Mouse (Mus musculus): ENCODE measurements at regions not wholly inside any gene's neighbourhood (a gene's known extent, or its start where the extent isn't known, plus 50 kb on each side); places are given as distances from the start of the nearest gene placed in this dataset.
"Not testable (repeated sequence)": the region's sequence is repeated elsewhere in the genome, so short reads cannot be mapped to it uniquely, and the experiment has no call there.

DNA sequence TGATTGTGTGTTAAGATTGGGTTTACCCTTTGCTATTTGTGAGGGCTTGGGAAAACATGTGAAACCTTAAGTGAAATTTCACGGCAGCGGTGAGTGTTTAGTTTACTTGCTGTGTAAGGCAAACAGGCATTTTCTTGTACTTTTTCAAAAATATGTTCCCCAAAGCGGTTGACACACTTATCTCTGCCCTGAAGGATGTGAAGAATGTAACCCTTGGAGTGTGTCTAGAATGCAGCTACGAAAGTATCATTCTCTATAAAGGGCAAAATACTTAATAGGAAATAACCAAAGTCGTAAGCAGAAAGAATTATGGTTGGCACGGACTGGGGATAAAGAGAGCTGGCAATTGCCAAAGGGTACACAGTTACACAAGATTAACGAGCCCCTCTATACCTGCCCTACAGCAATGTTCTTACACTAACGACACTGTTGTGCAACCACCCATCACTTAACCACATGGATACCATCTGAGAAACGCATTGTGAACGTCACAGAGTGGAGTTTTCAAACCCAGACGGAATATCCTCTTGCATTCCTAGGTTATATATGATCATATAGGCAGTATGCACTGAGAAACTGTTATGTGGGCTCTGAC is 162.3 kb upstream of the 2610301B20Rik start:
- H3K9ac ChIP-seq (replicated peaks) = no peak overlapping the region
- 55% methylated on average over 11 of the region's 11 CpGs for WGBS
- no peak overlapping the region for H3K4me2 ChIP-seq
- H3K4me3 ChIP-seq (replicated peaks) = no peak overlapping the region
- ATAC-seq (ENCODE audit: low FRiP score) = no peak
- no peak overlapping the region for H3K27ac ChIP-seq (replicated peaks)
- H3K27me3 ChIP-seq (replicated peaks) = no peaks in the 10 kb centered on the region
- H3K9me3 ChIP-seq (replicated peaks) = no peaks in the 10 kb centered on the region
- no peaks in the 10 kb centered on the region for H3K4me1 ChIP-seq
- H3K36me3 ChIP-seq = no peaks in the 10 kb centered on the region

DNA sequence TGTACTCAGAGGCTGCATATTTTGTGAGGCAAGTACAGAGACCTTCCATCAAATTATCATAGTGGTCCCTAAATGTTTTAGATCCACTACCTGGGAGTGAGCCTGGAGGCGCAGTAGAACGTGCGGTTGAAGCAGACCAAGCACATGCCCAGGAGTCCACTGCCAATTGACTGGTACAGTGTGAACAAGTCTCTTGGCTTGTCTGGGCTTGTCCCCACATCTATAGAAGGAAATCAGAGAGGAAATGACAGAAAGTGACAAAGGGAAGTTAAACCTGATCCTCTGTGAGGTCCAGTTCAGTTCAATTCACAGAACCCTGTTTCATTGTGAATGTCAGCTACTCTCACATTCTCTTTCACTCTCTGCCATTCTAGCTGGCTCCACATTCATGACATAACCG is 151.0 kb upstream of the 2610301B20Rik start:
- WGBS = 86% methylated on average over 4 of the region's 4 CpGs
- H3K4me3 ChIP-seq (replicated peaks) = no peak overlapping the region
- no peak overlapping the region for H3K9ac ChIP-seq (replicated peaks)
- no peak overlapping the region for H3K27ac ChIP-seq (replicated peaks)
- no peaks in the 10 kb centered on the region for H3K27me3 ChIP-seq (replicated peaks)
- ATAC-seq (ENCODE audit: low FRiP score) = no peak
- H3K9me3 ChIP-seq (replicated peaks) = no peaks in the 10 kb centered on the region
- H3K36me3 ChIP-seq = no peaks in the 10 kb centered on the region
- no peaks in the 10 kb centered on the region for H3K4me1 ChIP-seq
- no peak overlapping the region for H3K4me2 ChIP-seq

DNA sequence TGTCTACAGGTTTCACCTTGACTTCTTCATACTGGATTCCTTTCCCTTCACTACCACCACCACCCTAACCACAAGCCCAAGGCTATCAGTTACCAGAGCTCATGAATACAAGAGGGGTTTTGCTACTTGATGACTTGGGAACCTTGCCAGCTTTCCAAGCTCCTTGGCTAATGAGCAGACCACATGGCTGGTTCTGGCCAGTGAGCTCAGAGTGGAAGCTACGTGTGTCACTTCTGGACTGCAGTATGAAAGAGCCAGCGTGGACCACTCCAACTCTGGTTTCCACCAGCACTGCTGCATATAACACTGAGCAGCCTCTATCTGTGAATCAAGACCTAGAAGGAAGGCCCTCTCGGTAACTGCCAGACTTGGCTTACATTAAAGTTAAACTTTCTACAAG is 146.4 kb upstream of the 2610301B20Rik start:
- WGBS = 83% methylated on average over 3 of the region's 3 CpGs
- H3K27ac ChIP-seq (replicated peaks) = no peak overlapping the region
- no peak for ATAC-seq (ENCODE audit: low FRiP score)
- H3K27me3 ChIP-seq (replicated peaks) = no peaks in the 10 kb centered on the region
- no peaks in the 10 kb centered on the region for H3K4me1 ChIP-seq
- no peak overlapping the region for H3K4me3 ChIP-seq (replicated peaks)
- no peak overlapping the region for H3K9ac ChIP-seq (replicated peaks)
- no peaks in the 10 kb centered on the region for H3K36me3 ChIP-seq
- H3K9me3 ChIP-seq (replicated peaks) = no peaks in the 10 kb centered on the region
- no peak overlapping the region for H3K4me2 ChIP-seq

DNA sequence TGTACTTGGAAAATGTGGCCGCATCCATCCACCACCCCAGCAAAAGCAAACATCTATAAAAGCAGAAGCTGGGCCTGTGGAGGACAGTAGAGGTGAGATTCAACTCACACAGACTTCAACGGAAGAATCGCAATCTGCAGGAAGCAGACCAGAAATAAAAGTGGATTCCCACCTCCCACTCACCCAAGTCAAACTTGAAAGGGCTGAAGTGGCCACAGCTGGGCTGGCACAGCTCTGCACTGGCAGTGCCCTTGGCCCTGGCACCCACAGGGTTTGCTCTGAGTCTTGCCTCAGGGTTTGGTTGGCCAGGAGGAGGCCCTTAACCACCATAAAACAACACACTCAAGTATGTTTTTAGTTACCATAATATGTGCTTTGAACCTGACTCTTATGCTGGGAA is 129.1 kb upstream of the 2610301B20Rik start:
- ATAC-seq (ENCODE audit: low FRiP score) = no peak
- H3K4me1 ChIP-seq = no peaks in the 10 kb centered on the region
- H3K27ac ChIP-seq (replicated peaks) = no peak overlapping the region
- no peaks in the 10 kb centered on the region for H3K9me3 ChIP-seq (replicated peaks)
- no peak overlapping the region for H3K4me3 ChIP-seq (replicated peaks)
- no peaks in the 10 kb centered on the region for H3K36me3 ChIP-seq
- no peak overlapping the region for H3K4me2 ChIP-seq
- H3K9ac ChIP-seq (replicated peaks) = no peak overlapping the region
- H3K27me3 ChIP-seq (replicated peaks) = no peaks in the 10 kb centered on the region
- WGBS = 94% methylated on average over 3 of the region's 3 CpGs

DNA sequence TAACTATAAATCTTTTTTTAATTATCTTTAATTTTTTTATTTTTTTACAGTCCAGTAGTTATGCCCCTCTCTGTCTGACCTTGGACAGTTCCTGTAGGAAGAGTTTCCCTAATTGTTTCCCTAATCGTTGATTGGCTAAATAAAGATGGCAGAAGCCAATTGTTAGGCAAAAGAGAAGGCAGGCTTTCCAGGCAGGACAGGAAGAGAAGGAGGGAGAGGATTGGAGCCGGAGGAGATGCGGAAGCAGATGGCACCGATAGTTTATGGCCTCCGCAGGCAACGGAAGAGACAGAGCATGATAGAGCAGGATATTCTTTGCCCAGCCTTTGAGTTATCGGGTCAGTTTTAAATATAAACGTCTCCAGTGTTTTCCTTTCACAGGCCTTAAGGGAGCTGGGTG is 125.5 kb upstream of the 2610301B20Rik start:
- H3K9ac ChIP-seq (replicated peaks) = no peak overlapping the region
- no peaks in the 10 kb centered on the region for H3K4me1 ChIP-seq
- no peaks in the 10 kb centered on the region for H3K9me3 ChIP-seq (replicated peaks)
- 80% methylated on average over 8 of the region's 8 CpGs for WGBS
- no peaks in the 10 kb centered on the region for H3K36me3 ChIP-seq
- no peak overlapping the region for H3K27ac ChIP-seq (replicated peaks)
- H3K27me3 ChIP-seq (replicated peaks) = no peaks in the 10 kb centered on the region
- H3K4me2 ChIP-seq = no peak overlapping the region
- H3K4me3 ChIP-seq (replicated peaks) = no peak overlapping the region
- ATAC-seq (ENCODE audit: low FRiP score) = no peak

DNA sequence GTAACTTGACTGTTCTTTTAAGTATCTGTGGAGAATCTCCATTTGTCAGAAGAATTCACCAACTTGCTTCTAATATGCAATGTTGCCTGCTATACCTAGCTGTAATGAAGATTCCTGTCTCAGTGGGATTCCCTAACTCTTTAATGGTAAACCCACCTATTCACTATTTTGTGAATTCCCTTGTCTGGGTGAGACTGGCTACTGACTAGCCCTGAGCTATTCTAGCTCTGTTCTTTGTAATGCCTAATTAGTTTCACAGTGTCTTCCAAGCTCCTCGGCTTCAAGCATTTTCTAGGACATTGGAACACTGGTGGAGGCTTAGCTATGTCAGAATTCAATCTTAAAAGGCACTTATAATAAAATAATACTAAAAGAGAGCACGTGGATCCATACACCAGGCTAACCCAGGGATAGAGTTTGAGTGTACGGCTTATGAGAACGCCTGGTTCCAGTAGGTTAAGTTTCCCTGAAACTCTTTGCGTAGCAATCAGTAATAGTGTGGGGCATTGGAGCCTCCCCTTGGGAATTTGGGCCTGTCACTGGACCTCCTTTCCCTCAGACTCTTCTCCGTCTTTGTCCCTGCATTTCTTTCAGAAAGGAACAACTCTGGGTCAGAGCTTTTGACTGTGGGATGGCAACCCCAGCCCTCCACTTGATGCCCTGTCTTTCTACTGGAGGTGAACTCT is 123.8 kb upstream of the 2610301B20Rik start:
- 68% methylated on average over 6 of the region's 6 CpGs for WGBS
- ATAC-seq (ENCODE audit: low FRiP score) = not testable (repeated sequence)

DNA sequence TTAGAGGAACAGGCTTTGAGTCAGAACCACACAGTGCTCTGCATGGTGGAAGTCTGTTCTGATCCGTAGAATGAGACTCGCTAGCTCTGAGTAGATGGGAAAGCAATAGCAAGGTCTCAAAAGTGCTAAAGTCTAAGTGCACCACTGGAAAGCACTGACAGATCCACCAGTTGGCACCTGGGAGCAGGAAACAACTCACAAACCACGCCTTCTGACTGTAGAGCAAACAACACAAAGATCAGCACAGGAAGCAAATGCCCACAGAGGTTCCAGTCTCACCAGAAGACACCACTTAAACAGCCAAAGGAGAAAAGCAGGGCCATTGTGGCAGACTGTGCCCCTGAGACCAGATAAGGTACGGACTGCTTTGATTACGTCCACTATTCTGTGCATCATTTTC is 121.1 kb upstream of the 2610301B20Rik start:
- WGBS = 84% methylated on average over 5 of the region's 5 CpGs
- H3K4me1 ChIP-seq = no peaks in the 10 kb centered on the region
- no peaks in the 10 kb centered on the region for H3K36me3 ChIP-seq
- no peak for ATAC-seq (ENCODE audit: low FRiP score)
- H3K9me3 ChIP-seq (replicated peaks) = no peaks in the 10 kb centered on the region
- H3K9ac ChIP-seq (replicated peaks) = no peak overlapping the region
- H3K27ac ChIP-seq (replicated peaks) = no peak overlapping the region
- H3K27me3 ChIP-seq (replicated peaks) = no peaks in the 10 kb centered on the region
- no peak overlapping the region for H3K4me2 ChIP-seq
- no peak overlapping the region for H3K4me3 ChIP-seq (replicated peaks)

More for the DNA sequence above, 123.8 kb upstream of the 2610301B20Rik start:
- not testable (repeated sequence) for H3K4me2 ChIP-seq; H3K4me3 ChIP-seq (replicated peaks); H3K27me3 ChIP-seq (replicated peaks); H3K36me3 ChIP-seq; H3K9ac ChIP-seq (replicated peaks); H3K4me1 ChIP-seq; H3K9me3 ChIP-seq (replicated peaks); H3K27ac ChIP-seq (replicated peaks)

DNA sequence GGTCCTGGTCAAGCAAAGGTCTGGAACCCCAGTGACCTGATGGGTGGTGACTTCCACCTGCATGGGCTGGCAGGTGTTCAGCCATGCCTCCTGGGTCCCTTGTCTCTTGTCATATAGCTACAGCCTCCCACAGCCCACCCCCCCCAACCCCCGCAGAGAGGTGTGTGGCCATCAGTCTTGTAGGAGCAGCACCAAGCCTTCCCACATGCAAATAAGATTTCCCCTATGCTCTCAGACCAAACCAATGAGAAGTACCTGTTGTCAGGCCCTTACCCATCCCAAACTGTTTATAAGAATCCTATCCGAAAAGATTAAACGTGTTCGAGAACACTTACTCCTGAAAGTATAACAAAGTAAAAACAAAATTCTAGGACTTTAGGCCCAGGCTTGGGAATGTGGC is 114.8 kb upstream of the 2610301B20Rik start:
- Histone ChIP-seq H3K4me2 (no peak overlapping the region), H3K9ac (replicated peaks) (no peak overlapping the region), H3K9me3 (replicated peaks) (no peaks in the 10 kb centered on the region), H3K4me3 (replicated peaks) (no peak overlapping the region), H3K27me3 (replicated peaks) (no peaks in the 10 kb centered on the region), H3K36me3 (no peaks in the 10 kb centered on the region), H3K4me1 (no peaks in the 10 kb centered on the region), H3K27ac (replicated peaks) (no peak overlapping the region)
- ATAC-seq (ENCODE audit: low FRiP score) = no peak
- 98% methylated on average over 4 of the region's 4 CpGs for WGBS

DNA sequence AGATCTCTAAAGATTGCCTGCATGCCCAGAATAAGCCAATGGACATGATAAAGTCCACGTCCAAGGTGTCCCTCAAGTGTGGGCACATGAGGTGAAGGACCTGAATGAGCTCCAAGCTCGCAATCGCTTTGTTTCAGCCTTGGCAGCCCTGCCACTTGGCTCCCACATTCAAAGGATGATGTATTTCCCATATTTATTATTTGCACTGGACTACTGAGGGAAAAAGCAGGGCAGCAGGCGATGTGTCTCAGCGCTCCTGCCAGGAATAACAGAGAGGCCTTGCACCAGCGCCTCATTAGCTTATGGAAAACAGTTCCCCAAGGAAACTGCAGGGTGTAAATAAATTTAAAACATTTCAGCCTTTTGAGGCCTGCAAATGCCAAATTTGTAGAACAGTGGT is 106.6 kb upstream of the 2610301B20Rik start:
- no peaks in the 10 kb centered on the region for H3K4me1 ChIP-seq
- no peaks in the 10 kb centered on the region for H3K27me3 ChIP-seq (replicated peaks)
- H3K9me3 ChIP-seq (replicated peaks) = no peaks in the 10 kb centered on the region
- WGBS = 62% methylated on average over 6 of the region's 6 CpGs
- no peak overlapping the region for H3K4me2 ChIP-seq
- no peak overlapping the region for H3K4me3 ChIP-seq (replicated peaks)
- ATAC-seq (ENCODE audit: low FRiP score) = no peak
- H3K27ac ChIP-seq (replicated peaks) = no peak overlapping the region
- H3K36me3 ChIP-seq = no peaks in the 10 kb centered on the region
- no peak overlapping the region for H3K9ac ChIP-seq (replicated peaks)

GRCm38 (mm10) chr4:10770026-10770643 is 104.2 kb upstream of the 2610301B20Rik start:
- ATAC-seq (ENCODE audit: low FRiP score) = no peak
- WGBS = 94% methylated on average over 13 of the region's 13 CpGs
- no peaks in the 10 kb centered on the region for H3K9me3 ChIP-seq (replicated peaks)
- no peak overlapping the region for H3K27ac ChIP-seq (replicated peaks)
- no peak overlapping the region for H3K4me2 ChIP-seq
- H3K36me3 ChIP-seq = no peaks in the 10 kb centered on the region
- no peaks in the 10 kb centered on the region for H3K27me3 ChIP-seq (replicated peaks)
- H3K4me1 ChIP-seq = no peaks in the 10 kb centered on the region
- no peak overlapping the region for H3K9ac ChIP-seq (replicated peaks)
- H3K4me3 ChIP-seq (replicated peaks) = no peak overlapping the region

DNA sequence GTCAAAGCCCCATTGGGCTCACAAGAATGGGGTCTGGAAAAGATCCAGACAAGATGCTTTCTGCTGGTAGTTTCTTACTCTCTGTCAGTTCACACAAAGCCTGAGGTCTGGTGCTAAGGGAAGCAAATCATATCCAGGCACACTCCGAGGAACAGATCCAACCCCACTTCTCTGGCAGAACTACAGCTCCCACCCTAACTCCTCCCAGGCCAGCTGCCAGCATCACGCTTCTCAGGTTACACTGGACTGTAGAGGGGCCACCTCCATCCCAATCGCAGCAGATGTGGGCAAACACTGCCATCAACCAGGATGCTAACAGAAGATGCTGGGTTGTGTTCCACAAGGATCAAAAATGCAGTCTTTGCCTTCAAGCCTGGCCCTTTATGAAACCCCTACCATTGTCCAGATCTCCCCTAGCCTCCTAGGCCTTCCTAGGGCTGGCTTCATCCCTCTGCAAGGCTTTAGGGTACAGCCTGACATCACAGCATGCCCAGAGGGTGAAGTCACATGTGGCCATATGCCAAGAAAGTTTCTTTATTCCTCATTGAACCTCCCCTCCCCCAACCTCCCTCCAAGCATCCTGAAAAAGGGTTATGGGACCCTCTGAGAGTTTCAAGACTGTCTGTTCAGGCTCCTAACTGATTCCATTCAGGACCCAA is 99.6 kb upstream of the 2610301B20Rik start:
- no peak overlapping the region for H3K4me3 ChIP-seq (replicated peaks)
- H3K9ac ChIP-seq (replicated peaks) = no peak overlapping the region
- H3K36me3 ChIP-seq = no peaks in the 10 kb centered on the region
- H3K27me3 ChIP-seq (replicated peaks) = no peaks in the 10 kb centered on the region
- no peak overlapping the region for H3K4me2 ChIP-seq
- ATAC-seq (ENCODE audit: low FRiP score) = no peak
- H3K9me3 ChIP-seq (replicated peaks) = no peaks in the 10 kb centered on the region
- 47% methylated on average over 3 of the region's 3 CpGs for WGBS
- no peak overlapping the region for H3K27ac ChIP-seq (replicated peaks)
- no peaks in the 10 kb centered on the region for H3K4me1 ChIP-seq

- Histone ChIP-seq H3K4me3 (replicated peaks) (no peak overlapping the region), H3K4me2 (no peak overlapping the region), H3K27ac (replicated peaks) (no peak overlapping the region), H3K27me3 (replicated peaks) (no peaks in the 10 kb centered on the region), H3K36me3 (no peaks in the 10 kb centered on the region), H3K9me3 (replicated peaks) (no peaks in the 10 kb centered on the region), H3K9ac (replicated peaks) (no peak overlapping the region), H3K4me1 (no peaks in the 10 kb centered on the region)
- WGBS = 94% methylated on average over 2 of the region's 2 CpGs
- no peak for ATAC-seq (ENCODE audit: low FRiP score)
Measured at GRCm38 (mm10) chr4:10786701-10787100, 87.6 kb upstream of the 2610301B20Rik start.
